Mouse (Mus musculus) cerebellum, postnatal 4 days (tissue): ENCODE data around the gene Map3k20.

ENCODE experiments used
- DNase-seq, 2 experiments: peaks; one replicate each; pipeline ENCODE4 v3.0.0; 2022; ENCODE audit warnings: low spot score in 2 of 2, mixed read lengths in 1 of 2

Map3k20 gene

DNA sequence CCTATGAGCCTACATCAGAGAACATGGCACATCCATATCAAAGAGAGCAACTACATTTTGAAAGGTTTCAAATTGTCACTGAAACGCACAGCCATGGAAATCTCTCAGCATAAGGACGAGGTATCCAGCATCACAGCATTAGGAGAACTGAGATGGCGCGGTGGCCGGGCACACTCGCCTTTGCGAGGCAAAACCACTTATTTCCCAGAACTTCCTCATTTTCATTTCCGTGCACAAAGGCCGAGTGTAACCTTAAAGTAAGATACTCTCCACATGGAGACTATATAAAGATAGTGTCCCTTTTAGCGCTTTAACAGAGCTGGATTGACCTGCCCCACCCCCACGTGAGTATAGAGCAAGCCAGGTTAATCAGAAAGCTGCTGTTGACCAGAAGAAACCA is 94.0 kb downstream of the Map3k20 start:
- DNase-seq: no peak

DNA sequence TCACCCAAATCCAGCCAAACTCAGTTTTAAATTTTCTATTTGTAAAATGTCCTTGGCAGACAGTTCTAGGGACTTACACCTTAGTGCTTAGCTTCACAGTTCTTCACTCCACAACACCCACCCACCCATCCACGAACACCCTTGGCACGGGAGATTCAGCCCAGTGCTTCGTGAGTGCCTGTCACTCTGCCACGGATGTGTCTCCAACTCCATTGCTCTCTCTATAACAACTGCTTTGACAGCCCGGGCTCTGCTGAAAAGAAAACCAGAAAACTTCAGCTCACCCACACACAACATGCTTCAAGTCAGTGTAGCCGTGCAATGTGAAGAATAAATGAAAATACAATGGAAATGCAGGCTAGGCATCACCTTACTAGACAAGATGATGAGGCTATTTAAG is 97.2 kb downstream of the Map3k20 start:
- DNase-seq: no peak

DNA sequence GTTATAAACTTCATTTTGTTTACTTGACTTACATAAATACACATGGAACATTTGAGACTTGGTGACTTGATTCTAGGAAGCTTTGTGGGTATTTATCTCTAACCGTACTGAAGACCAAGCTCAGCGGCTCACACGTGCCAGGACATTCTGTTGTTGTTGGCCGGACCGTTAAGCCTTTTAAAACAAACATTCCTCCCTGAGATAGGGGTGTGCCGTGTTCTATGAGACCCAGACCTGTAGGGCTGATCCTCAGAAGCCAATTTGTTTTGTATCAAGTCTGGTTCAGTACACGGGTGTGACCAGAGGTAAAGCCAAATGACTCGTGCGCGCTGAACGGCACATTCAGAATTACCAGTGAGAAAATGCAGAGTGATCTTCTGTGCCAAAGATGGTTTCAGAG is 97.9 kb downstream of the Map3k20 start:
- DNase-seq: no peak

DNA sequence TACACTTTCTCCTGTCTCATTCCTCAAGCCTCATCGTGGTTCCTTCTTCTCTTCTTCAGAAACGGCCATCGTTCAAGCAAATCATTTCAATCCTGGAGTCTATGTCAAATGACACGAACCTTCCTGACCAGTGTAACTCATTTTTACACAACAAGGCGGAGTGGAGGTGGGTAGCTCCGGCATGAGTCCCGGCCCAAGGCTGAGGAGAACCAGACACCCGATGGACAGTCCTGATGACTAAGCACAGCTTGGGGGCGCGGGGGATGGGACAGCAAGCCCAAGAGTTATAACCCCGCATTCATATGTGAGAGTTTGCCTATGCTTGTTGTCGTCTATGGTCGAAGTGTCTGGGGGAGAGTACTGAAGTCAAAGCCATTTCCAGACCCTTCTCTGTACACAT is 104.0 kb downstream of the Map3k20 start:
- DNase-seq: no peak

DNA sequence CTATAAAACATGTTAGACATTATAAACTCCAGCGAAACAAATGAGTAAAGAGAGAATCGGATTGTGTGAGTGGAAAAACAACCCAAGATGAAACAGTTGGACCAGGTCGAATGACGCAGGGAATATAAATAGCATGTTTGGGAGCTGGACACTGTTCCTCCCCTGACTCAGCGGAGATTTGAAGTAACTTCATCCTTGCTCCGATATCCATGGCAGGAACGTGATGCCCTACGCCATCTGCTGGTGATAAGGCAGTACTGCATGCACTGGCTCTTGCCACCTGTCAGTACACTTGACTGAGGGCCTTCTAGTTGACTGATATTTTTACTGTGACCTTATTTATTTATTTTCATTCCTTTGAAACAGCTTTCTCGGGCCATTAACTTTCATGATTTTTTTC is 104.5 kb downstream of the Map3k20 start:
- peak; percentile 67 to 82 for DNase-seq

DNA sequence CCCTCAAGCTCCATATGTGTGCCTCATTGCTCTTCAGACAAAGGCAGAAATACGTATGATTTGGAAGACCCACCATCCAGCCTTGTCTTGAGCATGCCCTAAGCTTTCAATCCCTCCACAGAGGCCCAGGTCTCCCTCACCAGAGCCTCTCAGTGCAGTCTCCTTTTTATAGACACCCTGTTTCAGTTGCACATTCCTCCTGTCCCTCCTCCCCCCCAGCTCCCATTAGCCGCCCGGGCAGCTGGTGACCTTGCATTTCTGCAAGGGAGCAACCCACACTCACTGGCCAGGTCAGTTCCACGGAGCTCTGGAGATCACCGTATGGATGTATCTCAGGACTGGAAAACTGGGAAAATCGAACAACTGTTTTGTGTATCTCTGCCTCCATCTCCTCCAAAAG is 105.0 kb downstream of the Map3k20 start:
- DNase-seq: no peak

DNA sequence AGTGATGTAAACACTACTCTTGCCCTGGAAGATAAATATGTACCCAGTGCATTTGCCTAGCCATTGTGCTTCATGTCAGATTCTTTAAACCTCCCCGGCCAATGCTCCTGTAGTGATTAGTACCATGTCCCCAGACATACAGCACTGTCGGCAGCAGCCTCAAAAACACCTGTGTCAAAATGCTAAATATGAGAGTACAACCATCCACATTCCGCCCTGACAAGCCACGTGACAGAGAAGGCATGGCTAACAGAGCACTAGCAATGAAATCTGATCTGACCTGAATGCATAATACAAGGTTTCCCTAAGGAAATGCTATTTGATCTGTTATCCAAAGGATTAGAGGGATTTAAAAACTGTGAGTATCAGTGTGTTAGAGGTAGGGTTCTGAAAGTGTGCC is 105.6 kb downstream of the Map3k20 start:
- no peak for DNase-seq

DNA sequence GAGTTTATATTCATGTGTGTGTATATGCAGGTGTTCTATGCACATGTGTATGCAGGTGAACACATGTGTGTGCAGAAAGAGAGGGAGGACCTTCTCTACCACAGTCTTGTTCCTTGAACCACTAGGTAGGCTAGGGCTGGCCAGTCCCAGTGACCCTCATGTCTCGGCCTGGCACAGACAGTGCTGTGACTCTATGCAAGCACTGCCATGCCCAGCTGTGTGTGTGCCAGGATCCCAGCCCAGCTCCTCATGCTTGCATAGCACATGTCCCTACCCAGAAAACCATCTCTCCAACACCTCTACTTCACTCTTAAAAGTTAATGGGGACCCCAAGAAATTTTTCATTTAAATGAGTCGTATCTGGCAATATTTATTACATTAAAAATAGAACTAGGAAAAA is 106.3 kb downstream of the Map3k20 start:
- DNase-seq: no peak

DNA sequence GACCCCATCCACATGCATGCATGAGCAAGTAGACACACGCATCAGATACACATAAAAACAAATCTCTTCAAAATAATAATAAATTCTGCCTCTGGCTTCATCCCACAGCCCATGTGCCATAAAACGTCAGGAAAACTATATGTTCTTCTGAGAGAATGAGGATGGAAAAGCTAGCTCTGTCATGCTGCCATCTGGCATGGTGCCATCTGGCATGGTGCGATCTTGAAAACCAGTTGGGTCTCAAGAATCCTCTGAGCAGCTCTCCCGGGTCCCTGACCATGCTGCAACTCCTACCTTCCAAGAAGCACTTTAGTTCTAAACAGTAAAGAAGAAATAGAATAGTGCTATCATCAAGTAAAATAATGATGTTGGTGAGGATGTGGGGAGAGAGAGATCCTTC is 106.9 kb downstream of the Map3k20 start:
- DNase-seq: peak in 1 of 2 experiments; percentile 60

DNA sequence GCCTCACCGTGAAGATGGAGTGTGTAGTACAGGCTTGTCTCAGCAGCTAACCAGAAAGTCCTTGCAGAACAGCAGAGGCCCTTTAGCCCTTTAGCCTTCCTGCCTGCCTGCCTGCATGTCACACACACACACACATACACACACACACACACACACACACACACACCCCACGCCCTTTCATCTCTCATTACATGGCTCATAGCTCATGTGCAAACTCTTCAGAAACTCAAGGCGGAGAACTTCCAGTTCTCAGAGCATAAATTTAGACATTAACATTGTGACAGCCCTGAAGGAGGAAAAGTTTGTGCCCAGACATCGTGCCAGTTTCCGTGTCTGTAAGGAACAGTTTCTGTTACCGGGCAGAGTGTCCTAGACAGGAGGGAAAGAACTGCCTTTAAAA is 111.5 kb downstream of the Map3k20 start:
- no peak for DNase-seq

DNA sequence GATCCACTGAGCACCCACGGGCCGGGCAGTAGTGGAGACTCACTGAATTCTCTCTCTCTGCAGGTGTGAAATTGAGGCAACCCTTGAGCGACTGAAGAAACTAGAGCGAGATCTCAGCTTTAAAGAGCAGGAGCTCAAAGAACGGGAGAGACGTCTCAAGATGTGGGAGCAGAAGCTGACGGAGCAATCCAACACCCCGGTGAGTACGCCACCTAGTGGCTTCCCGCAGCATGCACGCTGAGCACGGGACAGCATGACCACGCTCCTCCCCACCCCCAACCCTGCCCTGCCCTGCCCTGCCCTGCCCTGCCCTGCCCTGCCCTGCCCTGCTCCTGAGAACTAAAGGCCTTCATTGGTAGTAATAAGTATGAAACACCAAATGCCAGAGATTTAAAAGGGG is 112.8 kb downstream of the Map3k20 start:
- peak in 1 of 2 experiments; percentile 39 for DNase-seq

DNA sequence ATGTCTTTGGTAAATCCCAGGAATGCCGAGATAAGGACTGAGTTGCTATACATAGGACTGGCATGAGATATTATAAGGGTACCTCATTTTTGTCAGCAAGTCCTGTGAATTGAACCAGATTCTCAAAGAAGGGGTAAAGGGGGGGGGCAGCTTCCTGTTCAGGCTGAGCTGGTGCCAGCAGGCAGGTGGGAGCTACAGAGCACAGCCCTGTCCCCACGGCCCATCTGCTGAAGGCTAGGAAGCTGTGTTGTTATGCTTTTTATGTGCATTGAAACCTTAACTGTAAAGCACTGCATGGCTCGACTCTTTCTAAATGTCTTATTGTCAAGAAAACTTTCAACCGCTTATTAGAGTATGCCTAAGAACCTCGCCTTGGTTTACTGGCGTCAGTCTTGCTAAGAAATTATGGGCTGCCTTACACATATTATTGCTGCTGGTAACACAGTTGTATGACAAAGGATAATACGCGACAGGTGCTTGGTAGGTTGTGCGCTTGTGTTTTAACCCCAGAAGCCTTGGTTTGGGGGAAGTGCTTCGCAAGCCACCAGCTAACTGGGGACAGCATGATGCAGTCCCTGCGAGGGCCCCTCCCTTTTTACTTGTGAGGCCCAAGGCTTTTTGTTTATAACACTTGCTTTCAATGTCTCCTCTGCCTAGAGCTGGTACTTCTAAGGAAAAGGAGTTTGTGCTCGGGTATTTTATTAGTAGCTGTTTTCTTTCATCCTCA is 114.2 kb downstream of the Map3k20 start:
- no peak for DNase-seq

DNA sequence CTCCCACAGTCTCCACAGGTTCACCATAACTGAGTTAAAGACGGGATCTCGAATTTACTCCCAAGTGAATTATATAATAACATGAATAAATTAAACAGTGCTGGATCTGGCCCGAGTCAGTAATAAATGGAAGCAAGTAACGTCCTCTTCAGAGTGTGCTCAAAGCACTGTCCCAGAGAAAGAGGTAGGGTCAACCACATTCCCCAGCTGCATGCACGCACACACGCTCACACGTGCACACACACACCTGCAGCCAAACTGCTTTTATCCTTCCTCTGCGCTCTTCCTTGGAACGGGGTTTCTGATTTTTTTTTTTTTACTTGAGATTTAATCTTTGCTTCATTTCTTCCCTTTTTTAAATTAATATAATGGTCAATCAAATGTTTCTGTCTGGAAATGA is 115.9 kb downstream of the Map3k20 start:
- DNase-seq: no peak

DNA sequence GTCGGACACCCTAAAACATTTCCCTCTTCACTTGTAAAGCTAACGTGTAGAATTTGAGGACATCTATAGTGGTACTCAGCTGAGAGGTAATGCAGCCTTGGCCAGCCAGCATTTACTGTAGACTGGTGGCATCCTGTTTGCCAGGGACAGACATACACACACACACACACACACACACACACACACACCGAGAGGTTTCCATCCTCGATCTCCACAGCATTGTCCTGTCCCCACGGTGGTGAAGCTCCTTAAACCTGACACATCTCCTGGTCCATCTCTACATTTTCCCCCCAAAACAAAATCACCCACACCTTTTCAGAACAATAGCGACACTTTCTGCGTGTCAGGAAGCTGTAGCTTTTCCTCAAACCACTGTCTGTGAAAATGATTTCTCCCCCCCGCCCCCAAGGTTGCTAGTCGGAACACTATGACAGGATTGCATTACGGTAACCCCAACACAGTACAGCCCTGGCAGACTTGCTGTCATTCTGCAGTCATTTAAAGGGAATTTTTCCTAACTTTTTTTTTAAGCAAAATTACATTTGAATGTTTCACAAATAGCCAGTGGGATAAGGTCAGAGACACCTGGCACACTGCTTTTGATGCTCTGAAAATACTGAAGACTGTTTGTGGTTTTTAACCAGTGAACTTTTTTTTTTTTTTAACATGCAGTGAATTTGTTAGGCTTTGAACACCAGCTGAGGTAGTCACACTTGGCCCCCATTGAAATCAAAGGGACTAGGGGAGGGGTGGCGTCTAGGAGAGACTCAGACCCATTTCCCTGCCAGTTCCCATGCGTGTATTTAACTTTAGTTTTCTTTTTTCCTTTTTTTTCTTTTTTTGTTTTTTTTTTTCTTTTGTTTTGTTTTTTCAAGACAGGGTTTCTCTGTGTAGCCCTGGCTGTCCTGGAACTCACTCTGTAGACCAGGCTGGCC is 120.5 kb downstream of the Map3k20 start:
- no peak for DNase-seq

DNA sequence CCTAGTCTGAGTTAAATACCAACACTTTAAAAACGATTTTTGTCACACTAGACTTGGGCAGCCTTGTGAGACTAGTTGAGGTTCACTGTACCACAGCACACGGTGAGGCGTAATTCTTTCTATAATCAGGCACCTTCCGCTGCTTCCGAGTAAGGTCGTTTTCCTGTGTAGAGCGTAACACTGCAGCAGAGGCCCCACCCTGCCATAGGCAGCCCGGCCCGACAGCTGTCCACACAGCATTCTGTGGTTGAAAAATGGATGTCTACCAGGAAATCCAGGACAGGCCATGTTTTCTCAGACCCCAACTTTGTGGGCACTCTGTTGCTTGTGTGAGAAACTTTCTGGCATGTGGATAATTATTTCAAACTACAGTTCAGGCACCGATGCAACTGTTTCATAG is 121.3 kb downstream of the Map3k20 start:
- no peak for DNase-seq

DNA sequence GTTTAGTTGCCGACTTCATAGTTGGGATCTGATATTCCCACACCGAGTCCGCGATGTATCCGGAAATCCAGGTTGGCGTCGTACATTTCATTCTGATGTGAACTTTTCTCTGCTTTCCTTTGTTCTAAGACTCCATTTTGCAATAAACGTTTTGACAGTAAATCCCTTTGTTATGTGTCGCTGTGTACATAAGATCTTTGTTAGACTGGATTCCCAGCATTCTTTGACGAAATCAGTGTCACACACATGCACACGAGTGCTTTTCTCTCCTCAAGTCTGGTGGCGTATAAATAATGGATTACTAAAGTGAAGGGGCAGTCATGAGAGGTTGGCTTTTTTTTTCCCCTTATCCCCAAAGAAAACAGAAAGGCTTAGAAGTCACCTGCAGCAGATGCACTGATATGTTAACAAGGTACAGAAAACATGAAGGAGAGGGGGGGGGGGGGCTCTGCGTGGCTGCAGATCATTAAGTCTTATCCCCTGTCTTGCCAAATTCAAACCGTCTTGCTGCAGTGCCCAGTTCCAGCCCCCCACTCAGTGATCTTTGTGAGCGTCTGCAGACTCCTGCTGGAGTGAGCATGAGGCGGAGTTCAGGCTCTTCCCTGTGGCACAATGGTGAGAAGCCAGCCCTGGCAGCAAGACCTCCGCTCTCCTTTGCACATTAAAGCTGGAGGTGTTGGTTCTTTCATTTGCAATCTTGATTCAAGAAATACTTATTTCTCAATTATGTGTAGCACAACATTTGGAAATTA is 122.1 kb downstream of the Map3k20 start:
- no peak for DNase-seq

DNA sequence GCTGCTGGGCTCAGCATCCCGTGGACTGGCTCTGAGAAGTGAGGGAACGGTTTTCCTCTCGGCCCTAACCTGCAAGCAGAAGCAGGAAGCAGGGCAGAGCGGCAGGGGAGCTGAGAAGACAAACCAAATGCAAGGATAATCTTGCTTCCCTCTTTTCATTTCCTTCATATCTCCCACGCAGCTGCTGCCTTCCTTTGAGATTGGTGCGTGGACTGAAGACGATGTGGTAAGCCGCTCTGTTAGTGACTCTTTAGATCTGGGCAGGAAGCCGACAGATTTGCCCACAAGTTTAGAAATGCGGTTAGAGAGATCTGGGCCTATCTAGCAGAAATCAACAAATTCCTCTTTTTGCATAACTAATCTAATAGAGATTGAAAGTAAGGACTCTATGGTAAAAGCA is 124.5 kb downstream of the Map3k20 start:
- DNase-seq: no peak

DNA sequence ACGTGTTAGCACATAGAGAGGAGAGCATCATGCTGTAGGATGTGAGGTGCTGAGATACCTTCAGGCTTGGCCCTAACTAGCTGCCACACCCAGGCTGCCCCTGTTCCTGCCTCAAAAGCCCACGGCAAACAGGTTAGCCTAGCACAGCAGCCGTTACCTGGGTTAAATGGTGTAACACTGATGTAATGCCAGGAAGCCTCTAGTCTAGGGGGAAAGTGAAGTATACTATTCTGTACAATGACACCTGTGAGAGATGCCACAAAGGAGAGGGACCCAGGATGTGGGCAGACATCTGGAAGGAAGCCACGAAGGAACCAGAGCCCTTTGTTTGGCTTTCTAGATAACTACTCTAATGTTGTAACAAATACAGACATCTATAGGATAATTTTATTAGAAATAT is 126.8 kb downstream of the Map3k20 start:
- no peak for DNase-seq

DNA sequence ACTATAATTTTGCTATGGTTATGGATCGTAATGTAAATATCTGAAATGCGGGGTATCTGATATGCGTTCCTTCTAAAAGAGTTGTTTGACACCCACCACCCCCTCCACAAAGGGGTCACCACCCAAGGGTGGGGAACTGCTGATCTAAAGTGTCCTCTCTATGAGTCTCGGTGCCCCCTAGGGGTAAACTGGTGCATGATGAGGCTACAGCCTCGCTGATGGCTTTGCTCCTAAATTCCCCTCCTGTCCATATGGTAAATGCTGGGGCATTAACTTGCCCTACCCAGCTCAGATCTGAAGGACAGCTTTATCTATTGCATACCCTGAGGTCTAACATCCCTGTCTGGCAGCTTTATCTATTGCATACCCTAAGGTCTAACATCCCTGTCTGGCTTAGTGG is 130.0 kb downstream of the Map3k20 start:
- no peak for DNase-seq

DNA sequence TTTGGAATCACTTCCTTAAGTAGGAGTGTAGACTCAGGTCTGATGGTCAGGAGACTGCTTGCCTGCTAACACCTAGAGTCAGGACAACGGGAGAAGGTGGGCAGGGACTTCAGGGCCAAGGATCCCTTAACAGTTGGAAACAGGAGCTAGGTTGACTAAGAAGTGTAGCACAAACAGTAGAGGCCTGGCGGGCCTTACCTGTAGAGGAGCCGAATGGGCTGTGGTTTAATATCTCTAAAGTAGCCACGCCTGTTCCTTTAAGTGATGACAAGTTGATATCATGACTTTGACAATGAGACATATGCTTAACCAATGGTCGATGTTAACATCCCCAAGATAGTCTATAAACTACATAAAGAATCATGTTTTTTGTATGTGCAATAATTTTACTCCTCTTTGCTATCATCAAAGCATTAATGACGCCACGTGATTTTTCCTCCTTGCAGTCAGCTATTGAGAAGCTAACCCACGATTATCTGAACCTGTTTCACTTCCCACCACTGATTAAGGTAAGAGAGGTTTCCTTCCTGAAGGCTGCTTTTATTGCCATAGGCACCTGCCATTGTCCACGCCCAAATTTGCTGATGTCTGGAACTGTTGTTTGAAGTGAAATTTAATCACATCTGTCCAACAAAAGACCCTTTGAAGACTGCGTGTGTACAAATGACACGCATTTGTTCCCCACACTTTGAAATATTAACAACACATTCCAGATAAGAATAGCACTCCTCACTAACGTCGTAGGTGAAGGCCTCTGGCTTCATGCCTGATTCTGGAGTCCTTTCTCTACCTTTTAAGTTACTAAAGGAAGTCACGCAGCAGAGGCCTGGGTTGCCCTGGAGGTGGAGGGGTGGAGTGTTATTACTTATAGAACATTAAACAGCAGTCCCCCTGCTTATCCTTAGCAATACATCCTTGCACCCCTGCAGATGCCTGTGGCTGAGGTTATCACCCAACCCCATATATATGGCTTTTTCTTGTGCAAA is 131.0 kb downstream of the Map3k20 start:
- DNase-seq: no peak

DNA sequence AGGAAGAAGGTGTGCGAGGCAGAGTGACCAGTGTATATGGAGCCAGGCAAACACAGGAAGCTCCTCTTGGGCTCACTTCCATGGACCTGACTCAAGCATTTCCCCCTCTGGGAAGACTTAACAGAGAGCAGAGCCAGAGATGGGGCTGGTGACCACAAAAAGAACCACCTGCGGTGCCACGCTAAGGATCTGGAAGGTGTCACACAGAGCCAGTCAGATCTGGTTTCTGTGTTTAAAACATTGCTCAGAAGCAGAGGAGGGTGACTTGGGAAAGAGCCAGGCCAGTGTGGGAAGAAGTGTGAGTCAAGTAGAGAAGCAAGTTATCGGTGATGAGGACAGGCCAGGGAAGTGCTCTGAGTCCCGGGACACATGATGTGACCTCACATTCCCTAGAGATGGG is 135.1 kb downstream of the Map3k20 start:
- DNase-seq: no peak
